Mouse (Mus musculus) liver, postnatal 0 days (tissue): ENCODE results near the gene Rps15. TPM values are rescaled to one million over a fixed set of nuclear protein-coding genes. Genes with fewer than 3 reads are reported as not detected.
A peak's percentile ranks its signal among the peaks of the same experiment; 100 is the strongest.

Experiments used
- ATAC-seq: fragments of 200-750 bp; cut with Nextera tagmentation; 2 replicates; pipeline ENCODE4 v1.8.0; 2017; ENCODE audit warnings: mild to moderate bottlenecking, moderate library complexity
- DNase-seq: peaks from one replicate; pipeline ENCODE4 v3.0.0-alpha.2; 2016
- H3K27ac ChIP-seq: fragments of 300-500 bp; sonication (generic); 2 replicates; pipeline ENCODE4 v1.5.1; 2014; ENCODE audit warnings: antibody characterized with exemption, moderate library complexity, mild to moderate bottlenecking, low read depth
- H3K27me3 ChIP-seq: fragments of 300-500 bp; sonication (generic); 2 replicates; pipeline ENCODE4 v1.6.1; 2014; ENCODE audit warnings: low read length, control low read depth, mixed read lengths; ENCODE audit not compliant: insufficient read depth
- H3K36me3 ChIP-seq: fragments of 300-500 bp; sonication (generic); replicated peaks from 2 replicates; pipeline ENCODE4 v1.6.1; 2014; ENCODE audit warnings: mild to moderate bottlenecking, control low read depth, low read length, moderate library complexity, mixed read lengths; ENCODE audit not compliant: insufficient read depth
- H3K4me1 ChIP-seq: fragments of 300-500 bp; sonication (generic); 2 replicates; pipeline ENCODE4 v1.6.1; 2014; ENCODE audit warnings: antibody characterized with exemption, mild to moderate bottlenecking, control low read depth; ENCODE audit not compliant: insufficient read depth
- H3K4me2 ChIP-seq: fragments of 300-500 bp; sonication (generic); 2 replicates; pipeline ENCODE4 v1.6.1; 2014; ENCODE audit warnings: low read depth, mild to moderate bottlenecking, low read length, moderate library complexity, mixed read lengths
- H3K4me3 ChIP-seq: fragments of 300-500 bp; sonication (generic); 2 replicates; pipeline ENCODE4 v1.5.1; 2014; ENCODE audit warnings: low read depth, low read length
- H3K9ac ChIP-seq: fragments of 300-500 bp; sonication (generic); replicated peaks from 2 replicates; pipeline ENCODE4 v1.6.1; 2014; ENCODE audit warnings: mild to moderate bottlenecking, moderate library complexity
- H3K9me3 ChIP-seq: fragments of 300-500 bp; sonication (generic); 2 replicates; pipeline ENCODE4 v1.6.1; 2016; ENCODE audit warnings: mild to moderate bottlenecking, control low read depth, low read length, mixed read lengths
- CTCF ChIP-seq: sonication (generic); IDR thresholded peaks from 2 replicates; pipeline ENCODE4 v1.5.1; 2016; ENCODE audit warnings: antibody characterized with exemption, low read depth
- EP300 ChIP-seq: IDR thresholded peaks from 2 replicates; pipeline ENCODE4 v1.6.1; 2016; ENCODE audit warnings: antibody characterized with exemption, low read depth, mild to moderate bottlenecking
- WGBS: fragments of 180-500 bp; shearing (Covaris S2); extraction: QIAGEN DNeasy Blood & Tissue Kit; methylation state at CpG from one replicate; pipeline ENCODE4 v1.1.7; 2014; ENCODE audit not compliant: insufficient replicate concordance; 5-methylcytosine and 5-hydroxymethylcytosine counted together
- polyA plus RNA-seq: library from polyadenylated mRNA; unstranded; fragments of >200 nt; fragmentation: Nextera tagmentation; extraction: Ambion mirVana; gene quantifications from 2 replicates; pipeline ENCODE4 v1.2.1, GENCODE M21; 2015

Gene Rps15
- polyA plus RNA-seq, 1 experiment from 2014 or later, result 466 TPM

- H3K4me2 ChIP-seq, result no peak overlapping the region
- ATAC-seq, result no peak
- H3K27me3 ChIP-seq, result no peaks in the 10 kb centered on the region
- no peak for DNase-seq
- H3K9ac ChIP-seq, result no peak overlapping the region
- no peak overlapping the region for H3K27ac ChIP-seq
- 88% methylated on average over 26 of the region's 26 CpGs for WGBS
- TF ChIP-seq EP300, result no peak
- no peak for TF ChIP-seq CTCF
- H3K9me3 ChIP-seq, result no peaks in the 10 kb centered on the region
- no peak overlapping the region for H3K4me3 ChIP-seq
- peaks cover 17% of the 10 kb centered on the region for H3K4me1 ChIP-seq
- peaks cover 46% of the 10 kb centered on the region for H3K36me3 ChIP-seq
Measured at GRCm38 (mm10) chr10:80254331-80255297, 37.6 kb upstream of the Rps15 start.

- Histone ChIP-seq H3K4me1 (peaks cover 16% of the 10 kb centered on the region), H3K36me3 (peaks cover 46% of the 10 kb centered on the region), H3K4me3 (no peak overlapping the region), H3K27ac (no peak overlapping the region), H3K9ac (no peak overlapping the region), H3K9me3 (no peaks in the 10 kb centered on the region), H3K4me2 (no peak overlapping the region), H3K27me3 (no peaks in the 10 kb centered on the region)
- no peak for TF ChIP-seq EP300
- TF ChIP-seq CTCF, result 0 out of 2 replicates have a peak, but pooled peaks have one; percentile 17
- no peak for ATAC-seq
- no peak for DNase-seq
- WGBS, result 85% methylated on average over 5 of the region's 5 CpGs
Measured at GRCm38 (mm10) chr10:80255881-80256535, 36.2 kb upstream of the Rps15 start.

- WGBS, result 75% methylated on average over 2 of the region's 2 CpGs
- Histone ChIP-seq H3K9ac (no peak overlapping the region), H3K4me2 (no peak overlapping the region), H3K27me3 (no peaks in the 10 kb centered on the region), H3K4me1 (peaks cover 30% of the 10 kb centered on the region), H3K36me3 (peaks cover 46% of the 10 kb centered on the region), H3K4me3 (no peak overlapping the region), H3K27ac (no peak overlapping the region), H3K9me3 (no peaks in the 10 kb centered on the region)
- no peak for ATAC-seq
- no peak for DNase-seq
- no peak for TF ChIP-seq CTCF
- no peak for TF ChIP-seq EP300
Measured at GRCm38 (mm10) chr10:80257936-80258335, 34.3 kb upstream of the Rps15 start.

GRCm38 (mm10) chr10:80258752-80259462, 33.3 kb upstream of the Rps15 start:
- WGBS, result 82% methylated on average over 14 of the region's 14 CpGs
- Histone ChIP-seq H3K4me3 (peak overlapping the region; percentile 54; the same call in 1 of the 2 replicates), H3K9ac (peak overlapping the region; percentile 58; the same call in 1 of the 2 replicates), H3K4me2 (peak overlapping the region; percentile 89), H3K9me3 (no peaks in the 10 kb centered on the region), H3K27me3 (no peaks in the 10 kb centered on the region), H3K36me3 (peaks cover 38% of the 10 kb centered on the region), H3K4me1 (peaks cover 32% of the 10 kb centered on the region), H3K27ac (peak overlapping the region; percentile 67)
- TF ChIP-seq EP300, result no peak
- TF ChIP-seq CTCF, result no peak
- DNase-seq (no peak), ATAC-seq (no peak)

GRCm38 (mm10) chr10:80259463-80259805, 32.8 kb upstream of the Rps15 start:
- Histone ChIP-seq H3K4me2 (peak overlapping the region; percentile 89), H3K4me3 (peak overlapping the region; percentile 54), H3K27ac (peak overlapping the region; percentile 67), H3K9me3 (no peaks in the 10 kb centered on the region), H3K9ac (peak overlapping the region; percentile 58), H3K27me3 (no peaks in the 10 kb centered on the region), H3K36me3 (peaks cover 33% of the 10 kb centered on the region), H3K4me1 (peaks cover 32% of the 10 kb centered on the region)
- ATAC-seq, result no peak
- TF ChIP-seq EP300, result no peak
- TF ChIP-seq CTCF, result no peak
- DNase-seq, result no peak
- 73% methylated on average over 6 of the region's 6 CpGs for WGBS
